Mouse (Mus musculus) ES-E14 (cell line): Measurements from ENCODE around the gene Phf10.
"Not testable (repeated sequence)": the region's sequence is repeated elsewhere in the genome, so short reads cannot be mapped to it uniquely, and the experiment has no call there.

Source experiments
- MAFK ChIP-seq: IDR thresholded peaks from 2 replicates; pipeline ENCODE4 v1.6.1; 2014; ENCODE audit warnings: mild to moderate bottlenecking, low read depth, low read length, inconsistent platforms; ENCODE audit not compliant: insufficient read depth
- ZC3H11A ChIP-seq: IDR thresholded peaks from 2 replicates; pipeline ENCODE4 v1.6.1; 2012; ENCODE audit warnings: low read depth, mild to moderate bottlenecking, inconsistent platforms, low read length, borderline replicate concordance

DNA sequence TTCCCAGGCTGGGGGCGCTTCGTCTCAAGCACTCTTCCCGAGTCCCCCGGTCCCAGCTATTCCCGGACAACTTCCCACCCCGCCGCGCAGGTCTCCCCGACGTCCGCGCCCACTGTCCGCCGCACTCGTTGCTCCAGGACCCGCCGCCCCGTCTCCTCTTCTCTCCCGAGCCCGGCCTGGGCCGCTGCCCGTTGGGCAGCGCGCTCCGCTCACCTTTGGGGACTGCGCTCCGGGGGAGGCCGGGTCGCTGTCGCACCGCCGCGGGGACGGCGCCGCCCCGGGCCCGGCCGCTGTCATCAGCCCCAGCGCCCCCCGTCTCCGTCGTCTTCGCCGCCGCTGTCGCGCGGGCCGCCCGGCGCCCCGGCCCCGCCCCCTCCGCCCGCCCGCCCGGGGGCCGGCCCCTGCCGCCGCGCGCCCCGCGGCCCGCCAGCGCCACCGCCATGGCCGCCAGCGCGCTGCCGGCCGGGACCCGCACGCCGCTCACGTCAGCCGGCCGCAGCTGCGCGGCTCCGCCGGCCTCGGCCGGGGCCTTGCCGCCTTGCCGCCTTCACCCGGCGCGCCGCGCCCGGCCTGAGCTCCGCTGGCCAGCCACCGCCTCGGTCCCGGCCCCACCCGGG is 31.6 kb upstream of the Phf10 start:
- not testable (repeated sequence) for TF ChIP-seq MAFK, ZC3H11A
